Mouse (Mus musculus): ENCODE data around the gene Pnkd.

- TF ChIP-seq CTCF (IDR thresholded peaks at IDR 0.05; ENCODE audit: insufficient read depth, low read length) (no peak), POLR2A (IDR thresholded peaks at IDR 0.05; ENCODE audit: borderline replicate concordance, extremely low read depth, low read depth, low read length) (no peak)
Observed at GRCm38 (mm10) chr1:74341898-74342297, 57.2 kb downstream of the Pnkd start.
